Mouse (Mus musculus): ENCODE measurements at regions not wholly inside any gene's neighbourhood (a gene's known extent, or its start where the extent isn't known, plus 50 kb on each side); places are given as distances from the start of the nearest gene placed in this dataset.

DNA sequence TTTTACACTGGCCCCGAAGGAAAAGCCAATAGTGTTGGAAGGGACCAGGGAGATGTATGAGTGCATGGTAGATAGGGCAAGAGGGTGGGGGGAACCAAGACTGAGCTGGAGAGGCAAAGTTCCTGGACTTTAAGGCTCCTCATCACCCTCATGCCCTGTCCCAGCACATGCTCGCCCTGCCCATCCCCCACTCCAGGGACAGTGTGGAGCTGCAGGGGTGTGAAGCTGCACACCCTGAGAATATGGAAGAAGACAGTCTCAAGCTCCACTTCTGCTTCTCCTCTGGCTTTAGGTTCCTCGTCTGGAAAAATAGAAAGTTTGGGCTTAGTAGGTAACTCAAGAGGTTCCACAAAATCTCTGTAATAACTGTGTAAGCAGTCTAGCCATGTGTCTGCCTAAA lies 215.8 kb downstream of the Ly86 start:
- no peak for DNase-seq (ENCODE audit: low read depth in 1 of 2, low spot score in 2 of 2)
- H3K27me3 ChIP-seq (ENCODE audit: control insufficient read depth, insufficient read depth, low read length): no peaks in the 10 kb centered on the region
- H3K27ac ChIP-seq (ENCODE audit: insufficient read depth, low read length): no peak overlapping the region
- H3K4me3 ChIP-seq (ENCODE audit: extremely low read depth, insufficient read depth, insufficient read length): no peak overlapping the region
- 69% methylated on average over 3 of the region's 3 CpGs for WGBS
- no peaks in the 10 kb centered on the region for H3K36me3 ChIP-seq (ENCODE audit: control insufficient read depth, insufficient read depth, low read length)
- TF ChIP-seq POLR2A (IDR thresholded peaks at IDR 0.05; ENCODE audit: low read depth, low read length) (no peak), CTCF (IDR thresholded peaks at IDR 0.05; ENCODE audit: extremely low read depth, insufficient read depth, insufficient read length, insufficient replicate concordance) (no peak)
- H3K4me1 ChIP-seq (ENCODE audit: control insufficient read depth, insufficient read depth, insufficient read length): peaks cover 16% of the 10 kb centered on the region

DNA sequence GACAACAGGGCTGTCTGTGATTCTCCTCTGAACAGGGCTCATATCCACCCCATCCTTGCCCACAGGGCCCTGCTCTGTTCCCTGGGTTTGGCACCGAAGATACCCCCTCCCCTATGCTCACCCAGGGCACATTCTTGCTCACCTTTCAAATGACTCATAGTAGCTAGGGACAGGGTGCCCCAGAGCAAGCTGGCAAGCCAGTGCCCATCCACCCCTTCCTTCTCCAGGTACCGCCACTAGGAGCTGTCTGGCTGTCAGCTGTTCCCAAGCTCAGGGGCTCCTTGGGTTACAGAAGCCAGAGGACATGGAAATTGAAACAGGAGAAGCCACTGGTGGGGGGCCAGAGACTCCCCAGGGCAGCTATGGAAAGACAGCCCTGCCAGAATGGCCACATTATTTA lies 216.4 kb downstream of the Ly86 start:
- H3K27me3 ChIP-seq (ENCODE audit: control insufficient read depth, insufficient read depth, low read length): no peaks in the 10 kb centered on the region
- peaks cover 16% of the 10 kb centered on the region for H3K4me1 ChIP-seq (ENCODE audit: control insufficient read depth, insufficient read depth, insufficient read length)
- no peak for DNase-seq (ENCODE audit: low read depth in 1 of 2, low spot score in 2 of 2)

DNA sequence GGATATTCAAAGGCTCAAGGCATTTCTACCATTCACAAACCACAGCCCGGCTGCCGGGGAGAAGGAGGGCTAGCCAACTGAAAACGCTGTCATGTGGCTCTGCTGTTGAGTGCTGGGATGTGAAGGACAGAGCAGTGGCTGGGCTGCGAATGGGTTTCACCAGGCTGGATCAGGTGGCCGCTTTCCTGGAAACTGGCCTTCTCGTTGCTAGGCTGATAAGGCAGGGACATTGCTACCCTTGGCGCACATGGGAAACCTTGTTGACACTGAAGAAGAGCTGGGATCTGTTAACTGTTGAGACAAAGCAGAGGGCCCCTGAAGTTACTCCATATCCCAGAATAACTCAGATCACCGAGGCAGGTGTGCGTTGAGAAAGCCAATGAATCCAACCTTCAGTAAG lies 216.1 kb upstream of the Rreb1 start:
- no peaks in the 10 kb centered on the region for H3K36me3 ChIP-seq (ENCODE audit: control insufficient read depth, insufficient read depth, low read length)
- H3K4me3 ChIP-seq (ENCODE audit: extremely low read depth, insufficient read depth, insufficient read length): no peak overlapping the region
- H3K4me1 ChIP-seq (ENCODE audit: control insufficient read depth, insufficient read depth, insufficient read length): peaks cover 16% of the 10 kb centered on the region
- H3K27ac ChIP-seq (ENCODE audit: insufficient read depth, low read length): no peak overlapping the region
- 72% methylated on average over 9 of the region's 9 CpGs for WGBS
- no peaks in the 10 kb centered on the region for H3K27me3 ChIP-seq (ENCODE audit: control insufficient read depth, insufficient read depth, low read length)
- no peak for DNase-seq (ENCODE audit: low read depth in 1 of 2, low spot score in 2 of 2)
- TF ChIP-seq POLR2A (IDR thresholded peaks at IDR 0.05; ENCODE audit: low read depth, low read length): no peak
- no peak for TF ChIP-seq CTCF (IDR thresholded peaks at IDR 0.05; ENCODE audit: extremely low read depth, insufficient read depth, insufficient read length, insufficient replicate concordance)

More for the DNA sequence above, 216.4 kb downstream of the Ly86 start:
- 67% methylated on average over 2 of the region's 2 CpGs for WGBS
- H3K4me3 ChIP-seq (ENCODE audit: extremely low read depth, insufficient read depth, insufficient read length): no peak overlapping the region
- no peaks in the 10 kb centered on the region for H3K36me3 ChIP-seq (ENCODE audit: control insufficient read depth, insufficient read depth, low read length)
- H3K27ac ChIP-seq (ENCODE audit: insufficient read depth, low read length): no peak overlapping the region
- TF ChIP-seq CTCF (IDR thresholded peaks at IDR 0.05; ENCODE audit: extremely low read depth, insufficient read depth, insufficient read length, insufficient replicate concordance) (no peak), POLR2A (IDR thresholded peaks at IDR 0.05; ENCODE audit: low read depth, low read length) (no peak)

DNA sequence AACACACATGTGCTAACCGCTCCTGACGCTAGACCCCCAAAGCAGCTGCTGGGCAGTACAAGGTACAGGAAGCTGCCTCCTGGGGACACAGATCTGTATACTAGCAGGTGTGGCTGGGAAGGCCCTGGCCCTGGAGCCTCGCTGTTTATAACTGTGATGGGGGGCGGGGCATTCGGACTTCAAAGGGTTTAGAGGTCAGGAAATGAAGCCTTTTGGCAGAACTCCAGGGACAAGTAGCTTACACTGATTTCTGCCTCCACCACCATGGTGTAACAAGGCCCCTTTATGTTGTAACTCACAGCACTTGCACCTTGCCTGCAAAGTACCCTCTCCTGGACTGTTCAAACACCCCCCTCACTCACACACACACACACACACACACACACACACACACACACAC lies 215.5 kb upstream of the Rreb1 start:
- peaks cover 16% of the 10 kb centered on the region for H3K4me1 ChIP-seq (ENCODE audit: control insufficient read depth, insufficient read depth, insufficient read length)
- no peak overlapping the region for H3K27ac ChIP-seq (ENCODE audit: insufficient read depth, low read length)
- TF ChIP-seq POLR2A (IDR thresholded peaks at IDR 0.05; ENCODE audit: low read depth, low read length) (no peak), CTCF (IDR thresholded peaks at IDR 0.05; ENCODE audit: extremely low read depth, insufficient read depth, insufficient read length, insufficient replicate concordance) (no peak)
- no peak overlapping the region for H3K4me3 ChIP-seq (ENCODE audit: extremely low read depth, insufficient read depth, insufficient read length)
- no peaks in the 10 kb centered on the region for H3K27me3 ChIP-seq (ENCODE audit: control insufficient read depth, insufficient read depth, low read length)
- H3K36me3 ChIP-seq (ENCODE audit: control insufficient read depth, insufficient read depth, low read length): no peaks in the 10 kb centered on the region
- WGBS: 40% methylated on average over 5 of the region's 5 CpGs
- peak; percentile 18 to 25 for DNase-seq (ENCODE audit: low read depth in 1 of 2, low spot score in 2 of 2)

DNA sequence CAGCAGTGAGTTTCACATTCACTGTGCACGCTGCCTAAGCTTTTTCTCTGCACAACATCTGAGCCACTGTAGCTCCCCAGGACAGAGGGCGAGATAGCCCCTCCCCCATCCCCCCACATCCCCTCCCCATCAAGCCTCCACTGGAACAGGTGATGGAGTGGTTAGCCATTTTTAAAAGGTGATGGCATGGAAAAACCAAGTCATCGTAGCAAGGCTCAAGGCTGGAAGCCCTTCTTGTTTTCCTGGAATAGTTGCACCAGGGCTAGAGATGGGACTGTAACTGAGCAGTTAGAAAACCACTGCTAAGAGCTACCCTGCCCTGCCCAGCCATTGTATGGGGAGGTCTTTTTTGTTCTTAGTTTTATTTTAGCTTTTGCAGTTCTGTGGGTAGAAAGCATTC lies 209.1 kb upstream of the Rreb1 start:
- Histone ChIP-seq H3K4me1 (ENCODE audit: control insufficient read depth, insufficient read depth, insufficient read length) (no peaks in the 10 kb centered on the region), H3K36me3 (ENCODE audit: control insufficient read depth, insufficient read depth, low read length) (no peaks in the 10 kb centered on the region), H3K4me3 (ENCODE audit: extremely low read depth, insufficient read depth, insufficient read length) (no peak overlapping the region), H3K27me3 (ENCODE audit: control insufficient read depth, insufficient read depth, low read length) (no peaks in the 10 kb centered on the region), H3K27ac (ENCODE audit: insufficient read depth, low read length) (no peak overlapping the region)
- 90% methylated on average over 3 of the region's 3 CpGs for WGBS
- DNase-seq (ENCODE audit: low read depth in 1 of 2, low spot score in 2 of 2): no peak
- no peak for TF ChIP-seq CTCF (IDR thresholded peaks at IDR 0.05; ENCODE audit: extremely low read depth, insufficient read depth, insufficient read length, insufficient replicate concordance)
- TF ChIP-seq POLR2A (IDR thresholded peaks at IDR 0.05; ENCODE audit: low read depth, low read length): no peak

DNA sequence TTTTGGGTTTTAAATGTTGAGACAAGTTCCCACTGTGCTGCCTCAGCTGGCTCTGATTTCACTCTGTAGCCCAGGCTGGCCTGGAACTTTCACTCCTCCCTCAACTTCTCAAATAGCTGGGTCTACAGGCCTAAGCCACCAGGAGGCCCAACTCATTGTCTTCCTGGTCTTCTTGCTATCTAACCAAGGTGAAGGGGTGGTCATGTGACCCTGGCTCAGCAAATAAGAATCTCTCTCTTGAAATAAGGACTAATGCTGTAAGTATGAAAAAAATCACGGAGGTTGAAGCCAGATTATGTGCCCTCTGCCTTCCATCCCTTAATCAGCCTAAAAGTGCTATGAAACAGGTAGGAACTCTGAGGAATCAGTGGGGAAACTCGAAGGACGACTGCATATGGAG lies 208.7 kb upstream of the Rreb1 start:
- Histone ChIP-seq H3K27ac (ENCODE audit: insufficient read depth, low read length) (no peak overlapping the region), H3K27me3 (ENCODE audit: control insufficient read depth, insufficient read depth, low read length) (no peaks in the 10 kb centered on the region), H3K4me3 (ENCODE audit: extremely low read depth, insufficient read depth, insufficient read length) (no peak overlapping the region), H3K36me3 (ENCODE audit: control insufficient read depth, insufficient read depth, low read length) (no peaks in the 10 kb centered on the region), H3K4me1 (ENCODE audit: control insufficient read depth, insufficient read depth, insufficient read length) (no peaks in the 10 kb centered on the region)
- no peak for TF ChIP-seq POLR2A (IDR thresholded peaks at IDR 0.05; ENCODE audit: low read depth, low read length)
- no peak for DNase-seq (ENCODE audit: low read depth in 1 of 2, low spot score in 2 of 2)
- 89% methylated on average over 3 of the region's 3 CpGs for WGBS

DNA sequence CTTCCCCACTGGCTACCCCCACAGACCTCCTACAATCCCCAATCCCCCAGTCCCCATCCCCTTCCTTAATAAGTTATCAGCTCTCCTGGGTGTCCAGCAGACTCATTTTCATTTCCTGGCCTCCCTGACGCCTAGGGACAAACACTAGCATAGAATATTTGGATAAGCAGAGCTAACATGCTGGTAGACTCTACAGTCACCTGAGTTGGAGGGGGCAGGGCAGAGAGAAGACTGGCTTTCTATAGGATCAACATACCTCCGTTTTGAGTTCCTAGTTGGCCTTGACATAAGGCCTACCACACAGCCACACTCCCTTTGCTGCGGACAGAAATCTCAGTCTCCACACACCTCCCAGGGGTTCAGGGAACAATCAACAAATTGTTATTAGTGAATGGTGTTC lies 205.2 kb upstream of the Rreb1 start:
- Histone ChIP-seq H3K4me1 (ENCODE audit: control insufficient read depth, insufficient read depth, insufficient read length) (no peaks in the 10 kb centered on the region), H3K27ac (ENCODE audit: insufficient read depth, low read length) (no peak overlapping the region), H3K36me3 (ENCODE audit: control insufficient read depth, insufficient read depth, low read length) (no peaks in the 10 kb centered on the region), H3K4me3 (ENCODE audit: extremely low read depth, insufficient read depth, insufficient read length) (no peak overlapping the region), H3K27me3 (ENCODE audit: control insufficient read depth, insufficient read depth, low read length) (no peaks in the 10 kb centered on the region)
- TF ChIP-seq CTCF (IDR thresholded peaks at IDR 0.05; ENCODE audit: extremely low read depth, insufficient read depth, insufficient read length, insufficient replicate concordance): no peak
- TF ChIP-seq POLR2A (IDR thresholded peaks at IDR 0.05; ENCODE audit: low read depth, low read length): no peak
- WGBS: 90% methylated on average over 3 of the region's 3 CpGs
- no peak for DNase-seq (ENCODE audit: low read depth in 1 of 2, low spot score in 2 of 2)
